Mouse (Mus musculus) limb, embryonic 12.5 days (tissue): Measurements from ENCODE around the gene Uhrf1bp1l. TPM values are rescaled to one million over a fixed set of nuclear protein-coding genes. Genes with fewer than 3 reads are reported as not detected.

ENCODE experiments used
- ATAC-seq: fragments of 200-750 bp; cut with Nextera tagmentation; 2 replicates; pipeline ENCODE4 v1.8.0; 2017; ENCODE audit warnings: low read depth, moderate TSS enrichment; ENCODE audit not compliant: insufficient number of reproducible peaks, insufficient read depth, low FRiP score, low TSS enrichment
- H3K27ac ChIP-seq: fragments of 300-500 bp; sonication (generic); 2 replicates; pipeline ENCODE4 v1.5.1; 2016; ENCODE audit warnings: mild to moderate bottlenecking, moderate library complexity
- H3K27me3 ChIP-seq: fragments of 300-500 bp; sonication (generic); 2 replicates; pipeline ENCODE4 v1.6.1; 2016; ENCODE audit warnings: mild to moderate bottlenecking, moderate library complexity
- H3K36me3 ChIP-seq: fragments of 300-500 bp; sonication (generic); 2 replicates; pipeline ENCODE4 v1.6.1; 2016; ENCODE audit warnings: mild to moderate bottlenecking, moderate library complexity
- H3K4me1 ChIP-seq: fragments of 300-500 bp; sonication (generic); replicated peaks from 2 replicates; pipeline ENCODE4 v1.6.1; 2016
- H3K4me2 ChIP-seq: fragments of 300-500 bp; sonication (generic); 2 replicates; pipeline ENCODE4 v1.6.1; 2016; ENCODE audit warnings: mild to moderate bottlenecking, moderate library complexity
- H3K4me3 ChIP-seq: fragments of 300-500 bp; sonication (generic); replicated peaks from 2 replicates; pipeline ENCODE4 v1.5.1; 2016; ENCODE audit warnings: mild to moderate bottlenecking
- H3K9ac ChIP-seq: fragments of 300-500 bp; sonication (generic); replicated peaks from 2 replicates; pipeline ENCODE4 v1.6.1; 2016; ENCODE audit warnings: mild to moderate bottlenecking, moderate library complexity
- H3K9me3 ChIP-seq: fragments of 300-500 bp; sonication (generic); 2 replicates; pipeline ENCODE4 v1.6.1; 2016; ENCODE audit warnings: mild to moderate bottlenecking, moderate library complexity
- WGBS: fragments of 180-500 bp; shearing (Covaris S2); methylation state at CpG from one replicate; pipeline ENCODE4 v1.1.7; 2016; 5-methylcytosine and 5-hydroxymethylcytosine counted together
- polyA plus RNA-seq: library from polyadenylated mRNA; unstranded; fragments of >200 nt; fragmentation: Nextera tagmentation; extraction: Ambion mirVana; gene quantifications from 2 replicates; pipeline ENCODE4 v1.2.1, GENCODE M21; 2016

The Uhrf1bp1l gene
- polyA plus RNA-seq, 1 experiment from 2014 or later: 29.5 TPM

DNA sequence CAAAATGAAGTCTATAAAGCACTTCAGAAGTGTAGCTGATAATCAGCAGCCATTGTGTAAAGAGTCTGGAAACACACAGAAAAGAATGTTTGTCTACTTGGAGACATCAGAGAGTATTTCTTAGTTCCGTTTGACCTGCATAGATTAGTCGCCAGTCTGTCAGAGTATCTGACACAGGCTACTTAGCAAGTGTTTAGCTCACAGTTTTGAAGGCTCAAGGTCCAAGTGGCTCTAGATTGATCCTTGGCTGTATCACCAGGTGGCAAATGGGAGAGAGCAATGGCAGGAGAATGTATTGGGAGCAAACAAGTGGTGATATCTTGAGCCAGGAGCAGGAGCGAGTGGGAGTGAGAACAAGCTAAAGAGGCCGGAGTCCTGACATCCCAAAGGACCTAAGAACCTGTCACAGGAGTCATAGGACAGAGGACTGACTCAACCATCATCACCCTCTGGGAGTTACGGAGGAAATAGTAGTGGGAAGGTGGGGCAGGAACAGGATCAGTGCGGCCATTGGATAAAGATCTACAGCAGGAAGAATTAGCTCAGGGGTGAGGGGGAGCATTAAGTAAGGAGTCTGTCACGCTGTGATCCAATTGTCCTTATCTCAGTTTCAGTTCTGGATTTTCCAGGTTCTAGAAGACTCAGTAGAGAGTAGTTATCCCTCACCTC lies 23.7 kb downstream of the Uhrf1bp1l start:
- Histone ChIP-seq H3K4me2 (no peak overlapping the region), H3K9ac (no peak overlapping the region), H3K4me1 (no peaks in the 10 kb centered on the region), H3K27me3 (no peaks in the 10 kb centered on the region), H3K36me3 (no peaks in the 10 kb centered on the region), H3K27ac (no peak overlapping the region), H3K9me3 (no peaks in the 10 kb centered on the region), H3K4me3 (no peak overlapping the region)
- ATAC-seq: no peak
- 82% methylated on average over 7 of the region's 7 CpGs for WGBS

DNA sequence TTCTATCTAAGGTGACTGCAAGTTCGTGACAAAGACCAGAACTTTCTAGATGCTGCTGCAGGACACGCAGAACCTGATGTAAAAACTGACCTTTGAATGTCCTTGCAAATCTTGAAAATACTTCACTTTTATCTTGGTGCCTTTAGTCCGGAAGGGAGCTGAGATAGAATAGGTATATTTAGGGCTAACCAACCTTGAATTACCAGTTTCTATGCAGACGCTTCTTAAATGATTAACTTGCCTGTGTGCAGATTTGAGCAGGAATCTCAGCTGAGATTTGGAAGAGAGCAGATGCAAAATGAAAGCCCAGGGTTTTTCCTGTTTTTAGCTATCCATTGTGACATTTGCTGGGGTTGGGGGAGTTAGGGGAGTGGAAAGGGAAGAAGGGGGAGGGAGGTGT lies 24.3 kb downstream of the Uhrf1bp1l start:
- H3K9me3 ChIP-seq: no peaks in the 10 kb centered on the region
- no peaks in the 10 kb centered on the region for H3K27me3 ChIP-seq
- no peak overlapping the region for H3K9ac ChIP-seq
- no peaks in the 10 kb centered on the region for H3K36me3 ChIP-seq
- H3K4me2 ChIP-seq: no peak overlapping the region
- no peak for ATAC-seq
- no peak overlapping the region for H3K4me3 ChIP-seq
- 90% methylated on average over 4 of the region's 4 CpGs for WGBS
- no peaks in the 10 kb centered on the region for H3K4me1 ChIP-seq
- no peak overlapping the region for H3K27ac ChIP-seq

- Histone ChIP-seq H3K9me3 (no peaks in the 10 kb centered on the region), H3K9ac (no peak overlapping the region), H3K36me3 (0 out of 2 replicates have a peak, but pooled peaks cover 6% of the 10 kb centered on the region), H3K4me2 (no peak overlapping the region), H3K27me3 (no peaks in the 10 kb centered on the region), H3K4me3 (no peak overlapping the region), H3K27ac (no peak overlapping the region), H3K4me1 (no peaks in the 10 kb centered on the region)
- ATAC-seq: no peak
- WGBS: 66% methylated on average over 2 of the region's 2 CpGs
Measured at GRCm38 (mm10) chr10:89771894-89772293, 27.1 kb downstream of the Uhrf1bp1l start.

- Histone ChIP-seq H3K27me3 (no peaks in the 10 kb centered on the region), H3K9me3 (no peaks in the 10 kb centered on the region), H3K36me3 (peaks cover 18% of the 10 kb centered on the region), H3K4me1 (no peaks in the 10 kb centered on the region), H3K9ac (no peak overlapping the region), H3K4me2 (no peak overlapping the region), H3K4me3 (no peak overlapping the region), H3K27ac (no peak overlapping the region)
- WGBS: 96% methylated on average over 6 of the region's 6 CpGs
- ATAC-seq: no peak
Measured at GRCm38 (mm10) chr10:89776029-89776428, 31.2 kb downstream of the Uhrf1bp1l start.

- Histone ChIP-seq H3K9ac (no peak overlapping the region), H3K36me3 (peaks cover 24% of the 10 kb centered on the region), H3K27ac (no peak overlapping the region), H3K4me1 (no peaks in the 10 kb centered on the region), H3K4me2 (no peak overlapping the region), H3K4me3 (no peak overlapping the region), H3K9me3 (no peaks in the 10 kb centered on the region), H3K27me3 (no peaks in the 10 kb centered on the region)
- no peak for ATAC-seq
- 90% methylated on average over 4 of the region's 4 CpGs for WGBS
Measured at GRCm38 (mm10) chr10:89791870-89792269, 47.1 kb downstream of the Uhrf1bp1l start.

- 91% methylated on average over 6 of the region's 6 CpGs for WGBS
- Histone ChIP-seq H3K9me3 (no peaks in the 10 kb centered on the region), H3K27me3 (no peaks in the 10 kb centered on the region), H3K9ac (no peak overlapping the region), H3K4me1 (no peaks in the 10 kb centered on the region), H3K4me2 (no peak overlapping the region), H3K27ac (no peak overlapping the region), H3K4me3 (no peak overlapping the region), H3K36me3 (peaks cover 22% of the 10 kb centered on the region)
- no peak for ATAC-seq
Measured at GRCm38 (mm10) chr10:89794121-89794520, 49.3 kb downstream of the Uhrf1bp1l start.

DNA sequence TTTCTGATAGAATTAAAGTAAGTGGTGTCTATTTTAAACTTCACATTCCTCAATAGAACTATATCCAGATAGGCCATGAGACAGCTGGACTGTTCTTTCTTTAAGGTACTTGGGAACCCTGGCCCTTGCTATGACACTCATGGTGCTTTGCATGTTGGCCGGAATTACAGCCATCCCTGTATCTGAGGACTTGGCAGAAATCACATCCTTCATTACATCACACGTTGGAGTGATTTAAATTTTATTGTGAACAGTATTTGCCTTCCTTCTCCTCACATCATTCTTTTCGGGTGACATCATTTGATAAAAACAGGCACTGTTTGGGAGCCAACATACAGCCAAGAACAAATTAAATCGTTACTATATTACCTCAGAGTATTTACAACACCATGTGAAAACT lies 74.4 kb downstream of the Uhrf1bp1l start:
- H3K27ac ChIP-seq: no peak overlapping the region
- no peak for ATAC-seq

GRCm38 (mm10) chr10:89823906-89824305 lies 79.1 kb downstream of the Uhrf1bp1l start:
- Histone ChIP-seq H3K27me3 (no peaks in the 10 kb centered on the region), H3K4me2 (no peak overlapping the region), H3K9ac (no peak overlapping the region), H3K27ac (no peak overlapping the region), H3K4me1 (no peaks in the 10 kb centered on the region), H3K4me3 (no peak overlapping the region), H3K36me3 (0 out of 2 replicates have a peak, but pooled peaks cover 2% of the 10 kb centered on the region), H3K9me3 (no peaks in the 10 kb centered on the region)
- no peak for ATAC-seq
- 56% methylated on average over 2 of the region's 2 CpGs for WGBS

More for the DNA sequence above, 74.4 kb downstream of the Uhrf1bp1l start:
- no peak overlapping the region for H3K4me3 ChIP-seq
- H3K9ac ChIP-seq: no peak overlapping the region
- H3K9me3 ChIP-seq: no peaks in the 10 kb centered on the region
- 84% methylated on average over 4 of the region's 4 CpGs for WGBS
- no peaks in the 10 kb centered on the region for H3K27me3 ChIP-seq
- H3K4me1 ChIP-seq: no peaks in the 10 kb centered on the region
- H3K36me3 ChIP-seq: peaks cover 40% of the 10 kb centered on the region
- no peak overlapping the region for H3K4me2 ChIP-seq

GRCm38 (mm10) chr10:89826896-89827295 lies 82.1 kb downstream of the Uhrf1bp1l start:
- no peaks in the 10 kb centered on the region for H3K9me3 ChIP-seq
- 0 out of 2 replicates have a peak, but pooled peaks cover 1% of the 10 kb centered on the region for H3K36me3 ChIP-seq
- no peak overlapping the region for H3K4me3 ChIP-seq
- no peak overlapping the region for H3K4me2 ChIP-seq
- no peak overlapping the region for H3K27ac ChIP-seq
- no peaks in the 10 kb centered on the region for H3K27me3 ChIP-seq
- no peak overlapping the region for H3K9ac ChIP-seq
- ATAC-seq: no peak
- WGBS: 79% methylated on average over 3 of the region's 3 CpGs
- no peaks in the 10 kb centered on the region for H3K4me1 ChIP-seq

GRCm38 (mm10) chr10:89832334-89832733 lies 87.5 kb downstream of the Uhrf1bp1l start:
- 77% methylated on average over 4 of the region's 4 CpGs for WGBS
- no peak overlapping the region for H3K27ac ChIP-seq
- no peaks in the 10 kb centered on the region for H3K27me3 ChIP-seq

GRCm38 (mm10) chr10:89833166-89833565 lies 88.4 kb downstream of the Uhrf1bp1l start:
- H3K27me3 ChIP-seq: no peaks in the 10 kb centered on the region
- 88% methylated on average over 10 of the region's 10 CpGs for WGBS
- no peak overlapping the region for H3K4me3 ChIP-seq

More at GRCm38 (mm10) chr10:89832334-89832733, 87.5 kb downstream of the Uhrf1bp1l start:
- no peak overlapping the region for H3K4me3 ChIP-seq
- H3K36me3 ChIP-seq: no peaks in the 10 kb centered on the region
- no peak overlapping the region for H3K9ac ChIP-seq
- H3K9me3 ChIP-seq: no peaks in the 10 kb centered on the region
- ATAC-seq: no peak
- H3K4me1 ChIP-seq: no peaks in the 10 kb centered on the region
- no peak overlapping the region for H3K4me2 ChIP-seq

GRCm38 (mm10) chr10:89837476-89837875 lies 92.7 kb downstream of the Uhrf1bp1l start:
- H3K27ac ChIP-seq: no peak overlapping the region

More at GRCm38 (mm10) chr10:89833166-89833565, 88.4 kb downstream of the Uhrf1bp1l start:
- H3K9me3 ChIP-seq: no peaks in the 10 kb centered on the region
- H3K4me1 ChIP-seq: no peaks in the 10 kb centered on the region
- H3K9ac ChIP-seq: no peak overlapping the region
- H3K27ac ChIP-seq: no peak overlapping the region
- no peaks in the 10 kb centered on the region for H3K36me3 ChIP-seq
- no peak overlapping the region for H3K4me2 ChIP-seq
- ATAC-seq: no peak

More at GRCm38 (mm10) chr10:89837476-89837875, 92.7 kb downstream of the Uhrf1bp1l start:
- no peaks in the 10 kb centered on the region for H3K27me3 ChIP-seq
- no peak overlapping the region for H3K9ac ChIP-seq
- 49% methylated on average over 3 of the region's 3 CpGs for WGBS
- H3K4me2 ChIP-seq: no peak overlapping the region
- H3K4me1 ChIP-seq: no peaks in the 10 kb centered on the region
- ATAC-seq: no peak
- no peaks in the 10 kb centered on the region for H3K36me3 ChIP-seq
- H3K4me3 ChIP-seq: no peak overlapping the region
- no peaks in the 10 kb centered on the region for H3K9me3 ChIP-seq
